Mouse (Mus musculus) liver, embryonic 13.5 days (tissue): ENCODE results near the gene Ckb. TPM values are rescaled to one million over a fixed set of nuclear protein-coding genes. Genes with fewer than 3 reads are reported as not detected.
"Not testable (repeated sequence)": the region's sequence is repeated elsewhere in the genome, so short reads cannot be mapped to it uniquely, and the experiment has no call there.

ENCODE experiments used
- ATAC-seq: fragments of 200-750 bp; cut with Nextera tagmentation; 2 replicates; pipeline ENCODE4 v1.8.0; 2017; ENCODE audit warnings: low read depth, mild to moderate bottlenecking, moderate number of reproducible peaks, moderate library complexity
- DNase-seq: peaks from one replicate; pipeline ENCODE4 v3.0.0; 2022
- H3K27ac ChIP-seq: fragments of 300-500 bp; sonication (generic); 2 replicates; pipeline ENCODE4 v1.5.1; 2015; ENCODE audit warnings: moderate library complexity, mild to moderate bottlenecking, inconsistent platforms
- H3K27me3 ChIP-seq: fragments of 300-500 bp; sonication (generic); 2 replicates; pipeline ENCODE4 v1.6.1; 2015; ENCODE audit warnings: mild to moderate bottlenecking, inconsistent platforms
- H3K36me3 ChIP-seq: fragments of 300-500 bp; sonication (generic); 2 replicates; pipeline ENCODE4 v1.6.1; 2015; ENCODE audit warnings: mild to moderate bottlenecking, inconsistent platforms
- H3K4me1 ChIP-seq: fragments of 300-500 bp; sonication (generic); replicated peaks from 2 replicates; pipeline ENCODE4 v1.6.1; 2015; ENCODE audit warnings: inconsistent platforms
- H3K4me2 ChIP-seq: fragments of 300-500 bp; sonication (generic); 2 replicates; pipeline ENCODE4 v1.6.1; 2015; ENCODE audit warnings: inconsistent platforms, mild to moderate bottlenecking, moderate library complexity
- H3K4me3 ChIP-seq: fragments of 300-500 bp; sonication (generic); replicated peaks from 2 replicates; pipeline ENCODE4 v1.5.1; 2015; ENCODE audit warnings: mild to moderate bottlenecking, inconsistent platforms
- H3K9ac ChIP-seq: fragments of 300-500 bp; sonication (generic); 2 replicates; pipeline ENCODE4 v1.6.1; 2015; ENCODE audit warnings: mild to moderate bottlenecking, inconsistent platforms
- H3K9me3 ChIP-seq: fragments of 300-500 bp; sonication (generic); replicated peaks from 2 replicates; pipeline ENCODE4 v1.6.1; 2016; ENCODE audit warnings: inconsistent platforms
- WGBS: fragments of 180-500 bp; shearing (Covaris S2); methylation state at CpG from one replicate; pipeline ENCODE4 v1.1.7; 2015; ENCODE audit not compliant: insufficient replicate concordance; 5-methylcytosine and 5-hydroxymethylcytosine counted together
- polyA plus RNA-seq: library from polyadenylated mRNA; unstranded; fragments of >200 nt; fragmentation: Nextera tagmentation; extraction: Ambion mirVana; gene quantifications from 2 replicates; pipeline ENCODE4 v1.2.1, GENCODE M21; 2015

Ckb gene
- 42.2 and 45.1 TPM in 2 replicates for polyA plus RNA-seq

- DNase-seq (no peak), ATAC-seq (no peak; the same call in 1 of the 2 replicates)
These were observed at the start of gene Ckb for GRCm38 (mm10) chr12:111672176-111672575. Ckb (minus strand) TSS chr12:111672338.

GRCm38 (mm10) chr12:111720222-111720621, 48.1 kb upstream of the Ckb start:
- Histone ChIP-seq H3K4me1 (peaks cover 13% of the 10 kb centered on the region), H3K27ac (no peak overlapping the region), H3K27me3 (no peaks in the 10 kb centered on the region), H3K4me3 (no peak overlapping the region), H3K9me3 (peaks cover 7% of the 10 kb centered on the region; the same call in 1 of the 2 replicates), H3K9ac (no peak overlapping the region), H3K36me3 (peaks cover 28% of the 10 kb centered on the region), H3K4me2 (no peak overlapping the region)
- ATAC-seq (no peak), DNase-seq (no peak)
- WGBS, result 78% methylated on average over 4 of the region's 4 CpGs

More at GRCm38 (mm10) chr12:111672176-111672575, at the start of gene Ckb:
- Histone ChIP-seq H3K36me3 (no peaks in the 10 kb centered on the region), H3K27me3 (peaks cover 75% of the 10 kb centered on the region), H3K9ac (peak within 1 kb of the TSS; percentile 41), H3K27ac (no peak within 1 kb of the TSS), H3K4me2 (peak within 1 kb of the TSS; percentile 69), H3K4me3 (peak within 1 kb of the TSS; percentile 54), H3K4me1 (peaks cover 58% of the 10 kb centered on the region), H3K9me3 (no peaks in the 10 kb centered on the region)
- WGBS, result under 1% methylated on average over 31 of the region's 31 CpGs

GRCm38 (mm10) chr12:111718656-111719055, 46.5 kb upstream of the Ckb start:
- DNase-seq, result no peak
- Histone ChIP-seq H3K36me3 (peaks cover 15% of the 10 kb centered on the region; the same call in 1 of the 2 replicates), H3K27me3 (no peaks in the 10 kb centered on the region), H3K4me1 (peaks cover 29% of the 10 kb centered on the region), H3K27ac (no peak overlapping the region), H3K4me2 (no peak overlapping the region), H3K4me3 (no peak overlapping the region), H3K9ac (no peak overlapping the region), H3K9me3 (peaks cover 7% of the 10 kb centered on the region; the same call in 1 of the 2 replicates)
- ATAC-seq, result no peak
- WGBS, result 70% methylated on average over 8 of the region's 8 CpGs

- WGBS, result 92% methylated on average over 7 of the region's 7 CpGs
- H3K4me1 ChIP-seq, result peaks cover 42% of the 10 kb centered on the region
- H3K9me3 ChIP-seq, result peaks cover 7% of the 10 kb centered on the region; the same call in 1 of the 2 replicates
- ATAC-seq (no peak), DNase-seq (no peak)
- peaks cover 14% of the 10 kb centered on the region; the same call in 1 of the 2 replicates for H3K36me3 ChIP-seq
- no peak overlapping the region for H3K4me3 ChIP-seq
- no peaks in the 10 kb centered on the region for H3K27me3 ChIP-seq
- H3K4me2 ChIP-seq, result no peak overlapping the region
- no peak overlapping the region; the same call in 1 of the 2 replicates for H3K27ac ChIP-seq
- H3K9ac ChIP-seq, result no peak overlapping the region
These were observed 44.4 kb upstream of the Ckb start for GRCm38 (mm10) chr12:111716505-111716904.

- H3K27ac ChIP-seq, ATAC-seq, H3K27me3 ChIP-seq, DNase-seq, H3K9me3 ChIP-seq: not testable (repeated sequence)
- Histone ChIP-seq H3K4me3 (peak overlapping the region; percentile 94), H3K36me3 (peaks cover 37% of the 10 kb centered on the region), H3K4me2 (peak overlapping the region; percentile 92), H3K4me1 (peaks cover 48% of the 10 kb centered on the region), H3K9ac (peak overlapping the region; percentile 38; the same call in 1 of the 2 replicates)
- 64% methylated on average over 6 of the region's 6 CpGs for whole genome bisulfite sequencing
These were observed 41.7 kb upstream of the Ckb start for GRCm38 (mm10) chr12:111713880-111714279.

GRCm38 (mm10) chr12:111713004-111713651, 41.0 kb upstream of the Ckb start, which contains the start of the genes Bag5 and Apopt1:
Bag5 (minus strand) TSS chr12:111713257.
Apopt1 (plus strand) TSS chr12:111713261.
- Histone ChIP-seq H3K4me2 (peak within 1 kb of the TSS; percentile 92), H3K9ac (peak within 1 kb of the TSS; percentile 96), H3K36me3 (peaks cover 42% of the 10 kb centered on the region), H3K27me3 (no peaks in the 10 kb centered on the region), H3K4me1 (peaks cover 45% of the 10 kb centered on the region), H3K9me3 (peaks cover 7% of the 10 kb centered on the region; the same call in 1 of the 2 replicates), H3K4me3 (peak within 1 kb of the TSS; percentile 94), H3K27ac (peak within 1 kb of the TSS; percentile 79)
- under 1% methylated on average over 86 of the region's 86 CpGs for WGBS
- ATAC-seq, result peak; percentile 85
- peak; percentile 82 for DNase-seq

GRCm38 (mm10) chr12:111712476-111712875, 40.3 kb upstream of the Ckb start:
- Histone ChIP-seq H3K4me1 (peaks cover 45% of the 10 kb centered on the region), H3K9me3 (peaks cover 7% of the 10 kb centered on the region; the same call in 1 of the 2 replicates), H3K27ac (peak overlapping the region; percentile 79), H3K4me3 (peak overlapping the region; percentile 94), H3K27me3 (no peaks in the 10 kb centered on the region), H3K36me3 (peaks cover 48% of the 10 kb centered on the region), H3K9ac (peak overlapping the region; percentile 96), H3K4me2 (peak overlapping the region; percentile 92)
- ATAC-seq (peak; percentile 17; the same call in 1 of the 2 replicates), DNase-seq (no peak)
- WGBS, result under 1% methylated on average over 27 of the region's 33 CpGs

GRCm38 (mm10) chr12:111710091-111710490, 38.0 kb upstream of the Ckb start:
- Histone ChIP-seq H3K9me3 (no peaks in the 10 kb centered on the region), H3K4me3 (no peak overlapping the region), H3K9ac (no peak overlapping the region), H3K27ac (no peak overlapping the region), H3K36me3 (peaks cover 39% of the 10 kb centered on the region), H3K4me2 (no peak overlapping the region), H3K27me3 (no peaks in the 10 kb centered on the region), H3K4me1 (peaks cover 34% of the 10 kb centered on the region)
- DNase-seq (no peak), ATAC-seq (no peak)
- 83% methylated on average over 10 of the region's 10 CpGs for WGBS

GRCm38 (mm10) chr12:111708181-111708580, 36.0 kb upstream of the Ckb start:
- peaks cover 39% of the 10 kb centered on the region for H3K36me3 ChIP-seq
- no peak overlapping the region for H3K27ac ChIP-seq
- H3K9me3 ChIP-seq, result no peaks in the 10 kb centered on the region
- ATAC-seq, result no peak
- peaks cover 17% of the 10 kb centered on the region for H3K4me1 ChIP-seq
- no peak overlapping the region for H3K4me2 ChIP-seq
- 80% methylated on average over 4 of the region's 4 CpGs for WGBS
- H3K4me3 ChIP-seq, result no peak overlapping the region
- no peak overlapping the region for H3K9ac ChIP-seq
- no peak for DNase-seq
- no peaks in the 10 kb centered on the region for H3K27me3 ChIP-seq

GRCm38 (mm10) chr12:111705186-111705973, 33.2 kb upstream of the Ckb start:
- Histone ChIP-seq H3K36me3 (peaks cover 26% of the 10 kb centered on the region), H3K9me3 (no peaks in the 10 kb centered on the region), H3K4me2 (no peak overlapping the region), H3K9ac (no peak overlapping the region), H3K27me3 (no peaks in the 10 kb centered on the region), H3K4me3 (no peak overlapping the region), H3K4me1 (no peaks in the 10 kb centered on the region; the same call in 1 of the 2 replicates), H3K27ac (no peak overlapping the region)
- WGBS, result 70% methylated on average over 15 of the region's 15 CpGs
- no peak for DNase-seq
- no peak for ATAC-seq

- WGBS, result 56% methylated on average over 9 of the region's 9 CpGs
- H3K27ac ChIP-seq, result no peak overlapping the region
- no peaks in the 10 kb centered on the region for H3K4me1 ChIP-seq
- no peaks in the 10 kb centered on the region for H3K27me3 ChIP-seq
- ATAC-seq (no peak), DNase-seq (no peak)
- H3K9me3 ChIP-seq, result no peaks in the 10 kb centered on the region
- H3K9ac ChIP-seq, result no peak overlapping the region
- H3K4me2 ChIP-seq, result no peak overlapping the region
- no peak overlapping the region for H3K4me3 ChIP-seq
- peaks cover 18% of the 10 kb centered on the region for H3K36me3 ChIP-seq
These were observed 32.5 kb upstream of the Ckb start for GRCm38 (mm10) chr12:111704609-111705008.
